Mouse (Mus musculus): ENCODE measurements around the gene Nxnl2.

- no peak for TF ChIP-seq CTCF (IDR thresholded peaks at IDR 0.05; ENCODE audit: low read depth)
- no peak for TF ChIP-seq EP300 (IDR thresholded peaks at IDR 0.05; ENCODE audit: low read depth)
Observed at GRCm38 (mm10) chr13:51220897-51221296, 50.1 kb downstream of the Nxnl2 start.

All from liver, embryonic 14.5 days (tissue).